Mouse (Mus musculus): ENCODE data around the gene Tmem115.

DNA sequence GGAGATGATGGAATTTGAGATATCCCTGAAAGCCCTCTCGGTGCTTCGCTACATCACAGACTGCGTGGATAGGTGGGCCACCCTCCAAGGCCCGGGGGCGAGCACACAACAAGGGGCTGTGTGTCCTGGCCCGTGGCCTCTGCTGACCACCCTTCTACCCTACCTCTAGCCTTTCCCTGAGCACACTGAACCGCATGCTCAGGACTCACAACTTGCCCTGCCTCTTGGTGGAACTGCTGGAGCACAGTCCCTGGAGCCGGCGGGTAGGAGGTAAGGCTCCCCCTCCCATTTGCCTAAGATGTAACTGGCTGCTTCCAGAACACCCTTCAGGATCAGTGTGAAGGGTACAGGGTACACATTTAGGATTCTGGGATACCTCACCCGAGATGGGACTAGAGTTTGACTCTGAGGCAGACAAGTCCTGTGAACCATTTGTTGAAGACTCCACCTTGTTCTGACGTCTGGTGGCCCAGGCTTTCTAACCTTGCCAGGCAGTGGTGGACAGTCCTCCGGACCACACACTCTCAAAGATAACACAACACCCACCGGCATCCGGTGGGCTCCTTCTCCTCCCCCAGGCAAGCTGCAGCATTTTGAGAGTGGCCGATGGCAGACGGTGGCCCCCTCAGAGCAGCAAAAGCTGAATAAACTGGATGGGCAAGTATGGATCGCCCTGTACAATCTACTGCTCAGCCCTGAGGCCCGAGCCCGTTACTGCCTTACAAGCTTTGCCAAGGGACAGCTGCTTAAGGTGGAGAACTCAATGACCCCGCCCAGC lies 15.7 kb downstream of the Tmem115 start:
- TF ChIP-seq E2F4 (IDR thresholded peaks at IDR 0.05; ENCODE audit: insufficient read depth), result no peak
- TF ChIP-seq TCF12 (IDR thresholded peaks at IDR 0.05; ENCODE audit: insufficient read depth, poor library complexity, severe bottlenecking), result no peak
- TF ChIP-seq POLR2A (IDR thresholded peaks at IDR 0.05; ENCODE audit: insufficient read length, low read depth), result no peak
- TF ChIP-seq MYOG (IDR thresholded peaks at IDR 0.05; ENCODE audit: control insufficient read depth in 1 of 3, insufficient read depth in 1 of 3, insufficient read length in 2 of 3, low read depth in 2 of 3), result no peak
- no peak for TF ChIP-seq TCF3 (IDR thresholded peaks at IDR 0.05; ENCODE audit: insufficient read length, low read depth)
- TF ChIP-seq USF1 (IDR thresholded peaks at IDR 0.05; ENCODE audit: low read depth), result no peak
